Mouse (Mus musculus): Measurements from ENCODE around the gene Cacna2d1. TPM values are rescaled to one million over a fixed set of nuclear protein-coding genes. Genes with fewer than 3 reads are reported as not detected.

Gene Cacna2d1
- total RNA-seq, 2 experiments from 2014 or later = 196 to 198 TPM

DNA sequence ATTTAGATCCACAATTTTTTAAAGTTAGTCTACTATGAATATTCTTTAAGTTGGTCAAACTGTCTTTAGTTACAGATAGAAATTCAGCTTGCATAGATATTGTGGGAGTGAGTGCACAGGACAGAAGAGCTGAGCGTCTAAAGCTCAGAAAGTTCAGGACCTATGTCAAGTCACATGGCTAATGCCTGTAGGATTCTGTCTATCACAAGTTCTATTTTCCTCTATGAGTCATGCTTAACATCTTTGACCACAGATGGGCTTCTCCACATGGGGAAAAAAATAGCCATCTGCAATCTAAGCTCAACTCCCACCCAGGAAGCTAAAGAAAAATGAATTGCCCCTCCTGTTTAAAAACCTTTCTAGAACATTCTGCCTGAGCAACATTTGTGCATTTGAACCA lies 483.5 kb downstream of the Cacna2d1 start:
- Histone ChIP-seq H3K27ac (no peak overlapping the region), H3K4me3 (no peak overlapping the region)
- no peak for DNase-seq (ENCODE audit: extremely low spot score in 1 of 2, low spot score in 2 of 2)
- intact Hi-C loops (cut with DNase I) = no loop called here
- TF ChIP-seq CTCF (IDR thresholded peaks at IDR 0.05) = no peak

DNA sequence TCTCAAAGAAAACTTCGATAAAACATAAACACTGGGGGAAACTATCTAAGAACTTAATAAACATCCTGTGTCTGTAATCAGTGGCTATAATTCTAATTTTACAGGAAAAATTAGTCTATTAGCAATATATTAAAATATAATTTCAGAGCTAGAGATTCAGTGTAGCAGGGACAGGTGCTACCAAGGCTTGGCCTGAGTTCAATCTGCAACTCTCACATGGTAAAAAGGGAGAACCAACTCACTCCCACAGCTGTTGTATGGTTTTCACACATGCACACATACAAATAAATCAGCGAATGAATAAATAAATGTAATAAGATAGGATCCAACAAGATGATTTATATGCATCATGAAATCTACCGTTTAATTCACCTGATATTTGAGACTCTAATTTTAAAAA lies 484.0 kb downstream of the Cacna2d1 start:
- DNase-seq (ENCODE audit: extremely low spot score in 1 of 2, low spot score in 2 of 2) = no peak
- no peak for TF ChIP-seq CTCF (IDR thresholded peaks at IDR 0.05)
- no peak overlapping the region for H3K27ac ChIP-seq
- no peak overlapping the region for H3K4me3 ChIP-seq
- intact Hi-C loops (cut with DNase I) = no loop called here

Other genes with a start within 250 kb of the Cacna2d1 start
- gene Speer4c, start 220.4 kb upstream of the Cacna2d1 start, total RNA-seq (2021) = not detected

Measured in left cerebral cortex, adult 2 months (tissue).